Mouse (Mus musculus) forebrain, embryonic 15.5 days (tissue): ENCODE data around the gene Adamts7. TPM values are rescaled to one million over a fixed set of nuclear protein-coding genes. Genes with fewer than 3 reads are reported as not detected.

Source experiments
- ATAC-seq: fragments of 200-750 bp; cut with Nextera tagmentation; replicated peaks from 2 replicates; pipeline ENCODE4 v1.8.0; 2017; ENCODE audit warnings: mild to moderate bottlenecking, moderate TSS enrichment, moderate library complexity
- H3K27ac ChIP-seq: fragments of 300-500 bp; sonication (generic); replicated peaks from 2 replicates; pipeline ENCODE4 v1.5.1; 2015; ENCODE audit warnings: mild to moderate bottlenecking, inconsistent platforms
- H3K27me3 ChIP-seq: fragments of 300-500 bp; sonication (generic); 2 replicates; pipeline ENCODE4 v1.6.1; 2015; ENCODE audit warnings: inconsistent platforms
- H3K36me3 ChIP-seq: fragments of 300-500 bp; sonication (generic); 2 replicates; pipeline ENCODE4 v1.6.1; 2015; ENCODE audit warnings: mild to moderate bottlenecking, inconsistent platforms
- H3K4me1 ChIP-seq: fragments of 300-500 bp; sonication (generic); 2 replicates; pipeline ENCODE4 v1.6.1; 2015; ENCODE audit warnings: inconsistent platforms
- H3K4me2 ChIP-seq: fragments of 300-500 bp; sonication (generic); replicated peaks from 2 replicates; pipeline ENCODE4 v1.6.1; 2015; ENCODE audit warnings: mild to moderate bottlenecking, inconsistent platforms
- H3K4me3 ChIP-seq: fragments of 300-500 bp; sonication (generic); 2 replicates; pipeline ENCODE4 v1.5.1; 2015; ENCODE audit warnings: mild to moderate bottlenecking, inconsistent platforms
- H3K9ac ChIP-seq: fragments of 300-500 bp; sonication (generic); replicated peaks from 2 replicates; pipeline ENCODE4 v1.6.1; 2015; ENCODE audit warnings: mild to moderate bottlenecking, inconsistent platforms
- H3K9me3 ChIP-seq: fragments of 300-500 bp; sonication (generic); 2 replicates; pipeline ENCODE4 v1.6.1; 2016; ENCODE audit warnings: inconsistent platforms
- WGBS: fragments of 180-500 bp; shearing (Covaris S2); methylation state at CpG from one replicate; pipeline ENCODE4 v1.1.7; 2015; ENCODE audit warnings: mixed read lengths; 5-methylcytosine and 5-hydroxymethylcytosine counted together
- polyA plus RNA-seq: library from polyadenylated mRNA; unstranded; fragments of >200 nt; fragmentation: Nextera tagmentation; extraction: Ambion mirVana; gene quantifications from 2 replicates; pipeline ENCODE4 v1.2.1, GENCODE M21; 2015

Gene Adamts7
- polyA plus RNA-seq, 1 experiment from 2014 or later = 12.4 TPM

GRCm38 (mm10) chr9:90201541-90201940 is 38.7 kb downstream of the Adamts7 start:
- Histone ChIP-seq H3K4me3 (no peak overlapping the region), H3K36me3 (peaks cover 22% of the 10 kb centered on the region), H3K9ac (no peak overlapping the region), H3K4me1 (no peaks in the 10 kb centered on the region), H3K27ac (no peak overlapping the region), H3K9me3 (no peaks in the 10 kb centered on the region), H3K27me3 (no peaks in the 10 kb centered on the region), H3K4me2 (no peak overlapping the region)
- no peak for ATAC-seq
- WGBS = 84% methylated on average over 4 of the region's 4 CpGs

GRCm38 (mm10) chr9:90203233-90203632 is 40.4 kb downstream of the Adamts7 start:
- H3K9ac ChIP-seq = no peak overlapping the region
- no peaks in the 10 kb centered on the region for H3K4me1 ChIP-seq
- H3K9me3 ChIP-seq = no peaks in the 10 kb centered on the region
- H3K4me2 ChIP-seq = no peak overlapping the region
- no peak for ATAC-seq
- H3K27ac ChIP-seq = no peak overlapping the region
- H3K36me3 ChIP-seq = peaks cover 22% of the 10 kb centered on the region
- 78% methylated on average over 5 of the region's 5 CpGs for WGBS
- H3K4me3 ChIP-seq = no peak overlapping the region
- H3K27me3 ChIP-seq = no peaks in the 10 kb centered on the region

GRCm38 (mm10) chr9:90204396-90204915 is 41.6 kb downstream of the Adamts7 start:
- Histone ChIP-seq H3K4me2 (no peak overlapping the region), H3K9ac (no peak overlapping the region), H3K27me3 (no peaks in the 10 kb centered on the region), H3K36me3 (peaks cover 24% of the 10 kb centered on the region), H3K27ac (no peak overlapping the region), H3K9me3 (no peaks in the 10 kb centered on the region), H3K4me3 (no peak overlapping the region), H3K4me1 (no peaks in the 10 kb centered on the region)
- ATAC-seq = no peak
- WGBS = 61% methylated on average over 8 of the region's 8 CpGs

- peak; percentile 57 for ATAC-seq
- WGBS = 45% methylated on average over 2 of the region's 2 CpGs
- H3K9ac ChIP-seq = no peak overlapping the region
These were observed 43.6 kb downstream of the Adamts7 start for GRCm38 (mm10) chr9:90206500-90206899.

GRCm38 (mm10) chr9:90207808-90208207 is 44.9 kb downstream of the Adamts7 start:
- Histone ChIP-seq H3K4me2 (no peak overlapping the region), H3K4me1 (no peaks in the 10 kb centered on the region), H3K9me3 (no peaks in the 10 kb centered on the region), H3K36me3 (peaks cover 6% of the 10 kb centered on the region; the same call in 1 of the 2 replicates), H3K9ac (no peak overlapping the region), H3K27me3 (no peaks in the 10 kb centered on the region), H3K4me3 (no peak overlapping the region), H3K27ac (no peak overlapping the region)
- WGBS = 91% methylated on average over 8 of the region's 8 CpGs
- no peak for ATAC-seq

More at GRCm38 (mm10) chr9:90206500-90206899, 43.6 kb downstream of the Adamts7 start:
- no peak overlapping the region for H3K27ac ChIP-seq
- no peaks in the 10 kb centered on the region for H3K4me1 ChIP-seq
- H3K36me3 ChIP-seq = peaks cover 9% of the 10 kb centered on the region; the same call in 1 of the 2 replicates
- H3K4me3 ChIP-seq = no peak overlapping the region
- H3K9me3 ChIP-seq = no peaks in the 10 kb centered on the region
- no peak overlapping the region for H3K4me2 ChIP-seq
- no peaks in the 10 kb centered on the region for H3K27me3 ChIP-seq

- Histone ChIP-seq H3K36me3 (peaks cover 6% of the 10 kb centered on the region; the same call in 1 of the 2 replicates), H3K9ac (no peak overlapping the region), H3K4me3 (no peak overlapping the region), H3K4me2 (no peak overlapping the region), H3K9me3 (no peaks in the 10 kb centered on the region), H3K27me3 (no peaks in the 10 kb centered on the region), H3K27ac (no peak overlapping the region), H3K4me1 (no peaks in the 10 kb centered on the region)
- ATAC-seq = no peak
- WGBS = 87% methylated on average over 6 of the region's 6 CpGs
These were observed 45.8 kb downstream of the Adamts7 start for GRCm38 (mm10) chr9:90208655-90209054.

GRCm38 (mm10) chr9:90213127-90213526 is 50.3 kb downstream of the Adamts7 start:
- Histone ChIP-seq H3K4me1 (no peaks in the 10 kb centered on the region), H3K36me3 (peaks cover 3% of the 10 kb centered on the region; the same call in 1 of the 2 replicates), H3K4me3 (no peak overlapping the region), H3K9me3 (no peaks in the 10 kb centered on the region), H3K27me3 (no peaks in the 10 kb centered on the region), H3K27ac (no peak overlapping the region), H3K4me2 (no peak overlapping the region), H3K9ac (no peak overlapping the region)
- ATAC-seq = no peak
- WGBS = 81% methylated on average over 3 of the region's 3 CpGs

GRCm38 (mm10) chr9:90216259-90217001 is 53.6 kb downstream of the Adamts7 start:
- Histone ChIP-seq H3K9ac (no peak overlapping the region), H3K4me1 (no peaks in the 10 kb centered on the region), H3K4me3 (no peak overlapping the region), H3K36me3 (peaks cover 7% of the 10 kb centered on the region; the same call in 1 of the 2 replicates), H3K27me3 (no peaks in the 10 kb centered on the region), H3K27ac (no peak overlapping the region), H3K9me3 (no peaks in the 10 kb centered on the region), H3K4me2 (no peak overlapping the region)
- no peak for ATAC-seq
- WGBS = 84% methylated on average over 11 of the region's 11 CpGs

- Histone ChIP-seq H3K4me3 (no peak overlapping the region), H3K4me2 (no peak overlapping the region), H3K27me3 (no peaks in the 10 kb centered on the region), H3K9me3 (no peaks in the 10 kb centered on the region), H3K27ac (no peak overlapping the region), H3K4me1 (no peaks in the 10 kb centered on the region), H3K36me3 (peaks cover 13% of the 10 kb centered on the region; the same call in 1 of the 2 replicates), H3K9ac (no peak overlapping the region)
- no peak for ATAC-seq
- 51% methylated on average over 4 of the region's 4 CpGs for WGBS
These were observed 54.6 kb downstream of the Adamts7 start for GRCm38 (mm10) chr9:90217501-90217900.

- ATAC-seq = no peak
- no peak overlapping the region for H3K4me3 ChIP-seq
- H3K9me3 ChIP-seq = no peaks in the 10 kb centered on the region
- H3K36me3 ChIP-seq = peaks cover 17% of the 10 kb centered on the region; the same call in 1 of the 2 replicates
- 84% methylated on average over 3 of the region's 3 CpGs for WGBS
- no peak overlapping the region for H3K27ac ChIP-seq
- no peak overlapping the region for H3K9ac ChIP-seq
- no peaks in the 10 kb centered on the region for H3K4me1 ChIP-seq
- H3K27me3 ChIP-seq = no peaks in the 10 kb centered on the region
- H3K4me2 ChIP-seq = no peak overlapping the region
These were observed 59.4 kb downstream of the Adamts7 start for GRCm38 (mm10) chr9:90222275-90222674.

- 87% methylated on average over 21 of the region's 21 CpGs for WGBS
- ATAC-seq = no peak
These were observed 63.3 kb downstream of the Adamts7 start for GRCm38 (mm10) chr9:90226081-90226741.

GRCm38 (mm10) chr9:90226742-90227096 is 63.9 kb downstream of the Adamts7 start:
- 92% methylated on average over 2 of the region's 2 CpGs for WGBS
- no peak overlapping the region for H3K9ac ChIP-seq
- H3K9me3 ChIP-seq = no peaks in the 10 kb centered on the region
- no peak overlapping the region for H3K4me3 ChIP-seq
- ATAC-seq = no peak
- no peaks in the 10 kb centered on the region for H3K27me3 ChIP-seq
- H3K27ac ChIP-seq = no peak overlapping the region
- H3K4me1 ChIP-seq = no peaks in the 10 kb centered on the region
- peaks cover 10% of the 10 kb centered on the region; the same call in 1 of the 2 replicates for H3K36me3 ChIP-seq
- H3K4me2 ChIP-seq = no peak overlapping the region

More at GRCm38 (mm10) chr9:90226081-90226741, 63.3 kb downstream of the Adamts7 start:
- Histone ChIP-seq H3K27ac (no peak overlapping the region), H3K4me1 (no peaks in the 10 kb centered on the region), H3K4me2 (no peak overlapping the region), H3K4me3 (no peak overlapping the region), H3K9me3 (no peaks in the 10 kb centered on the region), H3K36me3 (peaks cover 11% of the 10 kb centered on the region; the same call in 1 of the 2 replicates), H3K27me3 (no peaks in the 10 kb centered on the region), H3K9ac (no peak overlapping the region)
